Mouse (Mus musculus) frontal cortex, postnatal 10 days (tissue): Measurements from ENCODE around the gene Prkcb.

Source experiments
- DNase-seq, 2 experiments: peaks; one replicate each; pipeline ENCODE4 v3.0.0; 2022; ENCODE audit warnings: low spot score in 2 of 2, mixed read lengths in 1 of 2

Prkcb gene

GRCm38 (mm10) chr7:122595897-122596296 is 307.3 kb downstream of the Prkcb start:
- DNase-seq = no peak

- DNase-seq = no peak
Observed at GRCm38 (mm10) chr7:122596596-122597170, 308.1 kb downstream of the Prkcb start.

- DNase-seq = no peak
Observed at GRCm38 (mm10) chr7:122597313-122597712, 308.8 kb downstream of the Prkcb start.

- no peak for DNase-seq
Observed at GRCm38 (mm10) chr7:122600856-122601255, 312.3 kb downstream of the Prkcb start.

DNA sequence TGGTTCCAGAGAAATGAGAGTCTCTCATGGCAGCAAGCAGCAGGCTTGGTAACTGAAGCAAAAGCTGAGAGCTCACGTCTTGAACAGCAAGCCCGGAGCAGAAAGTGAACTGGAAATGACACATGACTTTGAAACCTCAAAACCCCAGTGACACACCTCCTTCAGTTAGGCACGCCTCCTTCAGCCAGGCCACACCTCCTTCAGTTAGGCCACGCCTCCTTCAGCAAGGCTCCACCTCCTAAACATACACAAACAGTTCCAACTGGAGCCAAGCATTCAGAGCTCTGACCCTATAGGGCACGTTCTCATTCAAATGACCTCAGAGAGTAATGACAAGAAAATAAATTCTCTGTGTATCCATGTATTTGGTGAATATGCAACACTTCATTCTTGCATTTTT is 316.5 kb downstream of the Prkcb start:
- no peak for DNase-seq

- DNase-seq = no peak
Observed at GRCm38 (mm10) chr7:122609420-122609819, 320.9 kb downstream of the Prkcb start.

- no peak for DNase-seq
Observed at GRCm38 (mm10) chr7:122610161-122610560, 321.6 kb downstream of the Prkcb start.

GRCm38 (mm10) chr7:122613876-122614275 is 325.3 kb downstream of the Prkcb start:
- DNase-seq = no peak

- DNase-seq = no peak
Observed at GRCm38 (mm10) chr7:122622125-122622774, 333.7 kb downstream of the Prkcb start.

GRCm38 (mm10) chr7:122623753-122624152 is 335.2 kb downstream of the Prkcb start:
- DNase-seq = no peak

DNA sequence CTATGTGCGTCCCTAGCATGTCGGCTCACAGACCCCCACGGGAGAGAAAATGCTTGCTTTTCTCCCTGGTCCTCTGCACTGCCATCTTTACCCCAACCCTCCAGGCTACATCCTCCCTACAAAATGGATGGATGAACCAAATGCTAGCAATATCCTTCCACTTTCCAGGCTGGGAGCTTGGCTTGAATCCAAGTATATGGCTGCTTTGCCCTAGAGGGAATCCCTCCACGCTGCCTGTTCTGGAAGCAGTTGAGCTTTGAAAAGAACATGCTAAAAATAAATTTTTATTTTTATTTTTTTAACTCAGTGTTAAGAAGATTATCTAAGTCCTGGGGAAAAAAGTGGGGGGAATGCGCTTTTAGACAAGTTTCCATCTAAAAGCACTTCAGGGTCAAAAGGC is 339.5 kb downstream of the Prkcb start:
- no peak for DNase-seq

- no peak for DNase-seq
Observed at GRCm38 (mm10) chr7:122630386-122630785, 341.8 kb downstream of the Prkcb start.

DNA sequence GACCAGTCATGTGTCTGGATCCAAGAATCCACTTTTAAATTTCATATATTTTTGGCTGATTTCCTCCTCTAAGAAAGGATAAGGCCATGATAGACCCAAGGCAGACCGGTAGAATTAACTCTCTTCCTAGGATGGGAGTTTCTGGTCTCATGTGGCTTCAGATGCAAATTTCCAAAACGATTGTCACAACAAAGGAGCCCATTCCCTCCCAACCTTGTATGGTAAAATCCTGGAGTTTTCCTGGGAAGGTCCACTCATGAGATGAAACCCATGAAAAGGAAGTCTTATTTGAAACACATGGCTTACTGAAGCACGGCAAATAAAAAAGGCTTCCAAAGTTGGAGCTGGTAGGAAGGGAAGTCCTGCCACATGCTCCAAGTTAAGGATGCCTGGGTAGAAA is 342.6 kb downstream of the Prkcb start:
- no peak for DNase-seq

- no peak for DNase-seq
Observed at GRCm38 (mm10) chr7:122632946-122633345, 344.4 kb downstream of the Prkcb start.

- DNase-seq = no peak
Observed at GRCm38 (mm10) chr7:122633463-122633862, 344.9 kb downstream of the Prkcb start.

- DNase-seq = no peak
Observed at GRCm38 (mm10) chr7:122643676-122644075, 355.1 kb downstream of the Prkcb start.

- peak; percentile 36 for DNase-seq
Observed at GRCm38 (mm10) chr7:122649306-122649705, 360.8 kb downstream of the Prkcb start.

- no peak for DNase-seq
Observed at GRCm38 (mm10) chr7:122652523-122652922, 364.0 kb downstream of the Prkcb start.

- DNase-seq = no peak
Observed at GRCm38 (mm10) chr7:122656671-122657070, 368.1 kb downstream of the Prkcb start.

- DNase-seq = no peak
Observed at GRCm38 (mm10) chr7:122657423-122658126, 369.0 kb downstream of the Prkcb start.

GRCm38 (mm10) chr7:122665311-122666049 is 376.9 kb downstream of the Prkcb start:
- no peak for DNase-seq

- DNase-seq = peak in 1 of 2 experiments; percentile 29
Observed at GRCm38 (mm10) chr7:122667903-122668302, 379.4 kb downstream of the Prkcb start.
